Mouse (Mus musculus) liver, embryonic 14.5 days (tissue): ENCODE measurements around the gene Oscp1.

Source experiments
- CTCF ChIP-seq: IDR thresholded peaks from 2 replicates; pipeline ENCODE4 v1.5.1; 2016; ENCODE audit warnings: antibody characterized with exemption, low read depth, control low read depth
- EP300 ChIP-seq: IDR thresholded peaks from 2 replicates; pipeline ENCODE4 v1.6.1; 2016; ENCODE audit warnings: antibody characterized with exemption, low read depth

DNA sequence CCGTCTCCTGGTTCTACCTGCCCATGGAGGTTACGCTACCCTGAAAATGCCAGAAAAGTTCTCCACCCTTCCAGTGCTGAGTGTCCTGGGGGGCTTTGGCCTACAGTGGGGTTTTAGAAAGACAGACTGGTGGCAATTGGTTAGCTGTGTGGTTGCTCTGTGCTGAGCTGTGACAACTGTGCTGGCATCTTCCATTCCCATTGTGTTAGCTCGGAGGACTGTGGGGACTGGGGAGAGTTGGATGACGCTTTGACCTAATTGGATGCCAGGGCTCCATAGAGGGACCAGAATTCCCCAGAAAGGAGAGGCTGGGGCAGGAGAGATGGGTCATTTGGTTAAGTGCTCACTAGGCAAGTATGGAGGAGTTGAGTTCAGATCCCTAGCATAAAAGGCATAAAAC, 75.9 kb downstream of the Oscp1 start:
- TF ChIP-seq CTCF, result no peak
- TF ChIP-seq EP300, result no peak
